Mouse (Mus musculus) embryonic facial prominence, embryonic 13.5 days (tissue): ENCODE data around the gene Rbm26. TPM values are rescaled to one million over a fixed set of nuclear protein-coding genes. Genes with fewer than 3 reads are reported as not detected.

Source experiments
- polyA plus RNA-seq: library from polyadenylated mRNA; unstranded; fragments of >200 nt; fragmentation: Nextera tagmentation; extraction: Ambion mirVana; gene quantifications from 2 replicates; pipeline ENCODE4 v1.2.1, GENCODE M21; 2015

Gene Rbm26
- polyA plus RNA-seq, 1 experiment from 2014 or later, result 48.7 TPM

Other genes with a start within 250 kb of the Rbm26 start
- 48.5 and 50.5 TPM in 2 replicates for gene Ndfip2, start 81.2 kb upstream of the Rbm26 start, polyA plus RNA-seq